Mouse (Mus musculus) heart, embryonic 15.5 days (tissue): ENCODE results near the gene Cstad. TPM values are rescaled to one million over a fixed set of nuclear protein-coding genes. Genes with fewer than 3 reads are reported as not detected.

ENCODE experiments used
- ATAC-seq: fragments of 200-750 bp; cut with Nextera tagmentation; replicated peaks from 2 replicates; pipeline ENCODE4 v1.8.0; 2017; ENCODE audit warnings: low read depth, moderate TSS enrichment; ENCODE audit not compliant: insufficient number of reproducible peaks, insufficient read depth, low FRiP score
- H3K27ac ChIP-seq: fragments of 300-500 bp; sonication (generic); 2 replicates; pipeline ENCODE4 v1.5.1; 2015; ENCODE audit warnings: mild to moderate bottlenecking, inconsistent platforms
- H3K27me3 ChIP-seq: fragments of 300-500 bp; sonication (generic); 2 replicates; pipeline ENCODE4 v1.6.1; 2015; ENCODE audit warnings: inconsistent platforms
- H3K36me3 ChIP-seq: fragments of 300-500 bp; sonication (generic); 2 replicates; pipeline ENCODE4 v1.6.1; 2015; ENCODE audit warnings: mild to moderate bottlenecking, inconsistent platforms
- H3K4me1 ChIP-seq: fragments of 300-500 bp; sonication (generic); replicated peaks from 2 replicates; pipeline ENCODE4 v1.6.1; 2015; ENCODE audit warnings: inconsistent platforms
- H3K4me2 ChIP-seq: fragments of 300-500 bp; sonication (generic); 2 replicates; pipeline ENCODE4 v1.6.1; 2015; ENCODE audit warnings: inconsistent platforms, mild to moderate bottlenecking, moderate library complexity
- H3K4me3 ChIP-seq: fragments of 300-500 bp; sonication (generic); 2 replicates; pipeline ENCODE4 v1.5.1; 2015; ENCODE audit warnings: mild to moderate bottlenecking, inconsistent platforms
- H3K9ac ChIP-seq: fragments of 300-500 bp; sonication (generic); 2 replicates; pipeline ENCODE4 v1.6.1; 2015; ENCODE audit warnings: mild to moderate bottlenecking, inconsistent platforms
- H3K9me3 ChIP-seq: fragments of 300-500 bp; sonication (generic); replicated peaks from 2 replicates; pipeline ENCODE4 v1.6.1; 2016; ENCODE audit warnings: inconsistent platforms
- WGBS: fragments of 180-500 bp; shearing (Covaris S2); methylation state at CpG from one replicate; pipeline ENCODE4 v1.1.7; 2015; ENCODE audit warnings: mixed read lengths; 5-methylcytosine and 5-hydroxymethylcytosine counted together
- polyA plus RNA-seq: library from polyadenylated mRNA; unstranded; fragments of >200 nt; fragmentation: Nextera tagmentation; extraction: Ambion mirVana; gene quantifications from 2 replicates; pipeline ENCODE4 v1.2.1, GENCODE M21; 2015

Cstad gene
- polyA plus RNA-seq, 1 experiment from 2014 or later = 1.5 TPM

- no peaks in the 10 kb centered on the region for H3K36me3 ChIP-seq
- H3K9me3 ChIP-seq = no peaks in the 10 kb centered on the region
- H3K4me1 ChIP-seq = peaks cover 49% of the 10 kb centered on the region
- H3K4me3 ChIP-seq = peak overlapping the region; percentile 27
- no peaks in the 10 kb centered on the region for H3K27me3 ChIP-seq
- 13% methylated on average over 13 of the region's 13 CpGs for WGBS
- peak overlapping the region; percentile 54 for H3K4me2 ChIP-seq
- ATAC-seq = peak; percentile 57
- no peak overlapping the region; the same call in 1 of the 2 replicates for H3K9ac ChIP-seq
- H3K27ac ChIP-seq = peak overlapping the region; percentile 93
These were observed 57.8 kb downstream of the Cstad start for GRCm38 (mm10) chr2:30652581-30653037.

DNA sequence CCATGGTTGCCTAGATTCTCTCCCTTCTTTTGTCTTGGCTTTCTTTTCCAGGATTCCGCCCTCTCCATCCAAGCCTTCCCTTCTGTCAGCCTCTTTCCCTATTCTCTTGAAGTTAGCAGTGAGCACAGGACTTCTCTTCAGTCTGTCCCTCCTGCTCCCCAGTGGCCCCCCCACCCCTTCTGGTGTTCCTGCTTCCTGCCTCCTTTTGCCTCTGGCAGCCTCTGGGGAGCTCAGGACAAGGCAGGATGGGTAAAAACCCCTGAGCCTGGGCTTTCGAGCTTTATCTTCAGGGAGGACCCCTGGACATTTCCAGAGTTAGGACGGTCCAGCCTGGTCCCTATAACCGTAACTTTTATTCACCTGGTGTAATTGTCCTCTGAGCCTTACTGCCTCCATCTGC is 58.2 kb downstream of the Cstad start:
- no peaks in the 10 kb centered on the region for H3K9me3 ChIP-seq
- H3K36me3 ChIP-seq = no peaks in the 10 kb centered on the region
- H3K9ac ChIP-seq = no peak overlapping the region; the same call in 1 of the 2 replicates
- H3K4me3 ChIP-seq = peak overlapping the region; percentile 27
- no peaks in the 10 kb centered on the region for H3K27me3 ChIP-seq
- ATAC-seq = no peak
- WGBS = 56% methylated on average over 4 of the region's 4 CpGs
- peak overlapping the region; percentile 93 for H3K27ac ChIP-seq
- peak overlapping the region; percentile 54 for H3K4me2 ChIP-seq
- peaks cover 49% of the 10 kb centered on the region for H3K4me1 ChIP-seq

DNA sequence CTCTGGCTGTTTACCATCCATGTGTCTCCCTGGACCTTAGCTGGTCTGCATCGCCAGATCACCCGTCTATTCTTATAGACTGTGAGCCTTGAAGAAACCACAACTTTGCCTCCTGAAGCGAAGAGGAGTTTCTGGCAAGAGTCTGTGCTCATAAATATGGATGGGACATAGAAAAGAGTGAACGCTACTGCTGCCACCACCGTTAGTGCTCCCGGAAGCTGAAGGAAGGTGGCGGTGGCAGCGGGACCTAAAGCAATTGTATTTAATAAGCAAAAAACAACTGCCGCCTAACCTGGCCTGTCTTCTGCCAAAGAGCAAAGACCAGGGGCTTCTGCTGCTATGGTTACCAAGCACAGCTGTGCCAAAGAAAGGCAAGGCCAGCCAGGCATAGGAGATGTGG is 59.3 kb downstream of the Cstad start:
- H3K4me2 ChIP-seq = no peak overlapping the region
- no peaks in the 10 kb centered on the region for H3K9me3 ChIP-seq
- no peak for ATAC-seq
- H3K27me3 ChIP-seq = no peaks in the 10 kb centered on the region
- no peak overlapping the region for H3K4me3 ChIP-seq
- no peak overlapping the region for H3K27ac ChIP-seq
- peaks cover 54% of the 10 kb centered on the region for H3K4me1 ChIP-seq
- H3K9ac ChIP-seq = no peak overlapping the region
- 91% methylated on average over 9 of the region's 9 CpGs for WGBS
- H3K36me3 ChIP-seq = no peaks in the 10 kb centered on the region

DNA sequence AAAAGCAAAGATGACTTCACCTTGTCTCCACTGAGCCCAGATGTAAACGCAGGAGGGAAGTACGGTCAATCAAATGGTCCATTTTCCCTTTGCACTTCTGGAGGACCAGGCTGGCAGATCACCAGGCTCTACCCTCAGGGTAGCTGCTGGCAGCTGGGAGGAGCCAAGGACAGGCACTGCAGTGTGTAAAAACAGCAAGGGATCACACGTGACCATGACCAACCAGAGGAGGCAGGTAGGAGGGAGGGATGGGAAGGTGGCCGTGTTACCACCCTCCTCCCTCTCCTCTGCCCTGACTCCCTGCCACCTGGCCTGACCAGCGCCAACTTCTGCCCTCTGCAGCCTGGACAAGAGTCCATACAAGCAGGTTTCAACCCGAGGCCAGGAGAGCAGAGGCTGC is 59.7 kb downstream of the Cstad start:
- H3K4me2 ChIP-seq = no peak overlapping the region
- 76% methylated on average over 6 of the region's 6 CpGs for WGBS
- ATAC-seq = no peak
- no peaks in the 10 kb centered on the region for H3K9me3 ChIP-seq
- no peak overlapping the region for H3K9ac ChIP-seq
- no peak overlapping the region for H3K4me3 ChIP-seq
- H3K36me3 ChIP-seq = no peaks in the 10 kb centered on the region
- no peaks in the 10 kb centered on the region for H3K27me3 ChIP-seq
- H3K4me1 ChIP-seq = peaks cover 59% of the 10 kb centered on the region
- H3K27ac ChIP-seq = no peak overlapping the region

- no peak for ATAC-seq
- no peak overlapping the region for H3K4me2 ChIP-seq
- no peaks in the 10 kb centered on the region for H3K36me3 ChIP-seq
- 73% methylated on average over 5 of the region's 5 CpGs for WGBS
- H3K9ac ChIP-seq = no peak overlapping the region
- H3K9me3 ChIP-seq = no peaks in the 10 kb centered on the region
- H3K27ac ChIP-seq = no peak overlapping the region
- H3K4me3 ChIP-seq = no peak overlapping the region
- H3K4me1 ChIP-seq = peaks cover 70% of the 10 kb centered on the region
- H3K27me3 ChIP-seq = no peaks in the 10 kb centered on the region
These were observed 60.9 kb downstream of the Cstad start for GRCm38 (mm10) chr2:30655746-30656145.

DNA sequence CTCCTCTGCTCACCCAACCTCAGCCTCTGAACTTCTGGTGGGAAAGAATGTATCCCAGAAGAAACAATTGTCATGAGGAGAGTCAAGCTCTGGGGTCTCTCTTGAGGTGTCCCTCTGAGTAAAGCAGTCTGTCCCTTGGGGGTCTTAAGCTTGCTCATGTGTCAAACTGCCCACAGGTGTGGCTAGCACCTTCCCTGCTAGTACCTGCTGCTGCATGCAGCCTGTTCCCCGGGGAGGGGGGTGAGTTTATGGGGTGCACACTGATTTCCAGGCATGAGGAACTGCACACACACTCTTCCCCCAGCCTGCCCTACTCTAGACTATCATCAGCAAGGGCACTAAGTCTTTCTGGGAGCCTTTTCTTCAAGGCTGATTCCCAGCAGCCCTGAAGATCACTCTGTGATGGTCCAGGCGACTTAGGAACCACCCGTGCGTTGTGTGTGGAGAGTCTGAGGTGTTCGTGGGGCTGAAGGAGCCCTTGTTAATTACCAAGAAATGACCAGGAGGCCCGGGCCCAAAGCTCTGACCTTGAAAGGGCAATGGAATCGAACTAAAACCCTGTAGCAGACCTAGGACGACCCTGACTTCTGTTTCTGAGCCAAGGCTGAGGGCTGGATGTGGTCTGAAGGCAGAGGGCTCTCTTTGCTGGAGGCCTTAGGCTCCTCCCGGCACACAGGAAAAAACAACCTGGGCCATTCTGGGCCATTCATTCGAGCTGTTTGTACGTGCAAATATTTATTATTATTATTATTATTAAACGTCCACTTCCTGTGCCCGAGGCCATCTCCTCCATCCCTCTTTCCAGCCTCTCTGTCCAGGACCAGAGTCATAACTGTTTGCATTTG is 62.1 kb downstream of the Cstad start:
- Histone ChIP-seq H3K4me3 (no peak overlapping the region), H3K36me3 (no peaks in the 10 kb centered on the region), H3K9me3 (no peaks in the 10 kb centered on the region), H3K27me3 (no peaks in the 10 kb centered on the region), H3K4me2 (no peak overlapping the region), H3K27ac (peak overlapping the region; percentile 93), H3K4me1 (peaks cover 60% of the 10 kb centered on the region), H3K9ac (peak overlapping the region; percentile 59; the same call in 1 of the 2 replicates)
- 54% methylated on average over 13 of the region's 13 CpGs for WGBS
- no peak for ATAC-seq

- Histone ChIP-seq H3K9ac (peak overlapping the region; percentile 59), H3K36me3 (no peaks in the 10 kb centered on the region), H3K4me3 (peak overlapping the region; percentile 47), H3K4me1 (peaks cover 51% of the 10 kb centered on the region), H3K27me3 (no peaks in the 10 kb centered on the region), H3K4me2 (peak overlapping the region; percentile 77), H3K9me3 (no peaks in the 10 kb centered on the region), H3K27ac (peak overlapping the region; percentile 93)
- 3% methylated on average over 42 of the region's 42 CpGs for WGBS
- 0 out of 2 replicates have a peak, but pooled peaks have one; percentile 0 for ATAC-seq
These were observed 63.0 kb downstream of the Cstad start for GRCm38 (mm10) chr2:30657674-30658479.

DNA sequence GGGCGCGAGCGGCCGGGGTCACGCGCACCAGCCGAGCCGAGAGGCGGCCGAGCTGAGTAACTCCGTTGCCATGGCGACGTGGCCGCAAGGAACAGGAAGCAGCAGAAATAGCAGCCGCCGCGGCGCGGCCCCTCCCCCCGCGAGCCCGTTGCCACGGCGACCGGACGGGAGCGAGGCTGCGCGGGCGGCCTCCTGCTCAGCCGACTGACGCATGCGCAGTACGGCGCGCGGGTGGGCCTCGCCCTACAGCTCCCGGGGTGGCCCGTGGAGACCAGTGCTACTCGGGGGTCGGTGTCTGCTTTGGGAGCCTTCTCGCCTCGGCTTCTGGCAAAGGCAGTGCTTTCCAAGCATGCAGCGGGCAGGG is 63.6 kb downstream of the Cstad start:
- H3K4me2 ChIP-seq = peak overlapping the region; percentile 77
- H3K9me3 ChIP-seq = no peaks in the 10 kb centered on the region
- H3K4me1 ChIP-seq = peaks cover 45% of the 10 kb centered on the region
- whole genome bisulfite sequencing = under 1% methylated on average over 43 of the region's 45 CpGs
- H3K27me3 ChIP-seq = no peaks in the 10 kb centered on the region
- peak; percentile 80 for ATAC-seq
- no peaks in the 10 kb centered on the region for H3K36me3 ChIP-seq
- peak overlapping the region; percentile 93 for H3K27ac ChIP-seq
- H3K9ac ChIP-seq = peak overlapping the region; percentile 64
- H3K4me3 ChIP-seq = peak overlapping the region; percentile 47

Other genes with a start within 250 kb of the Cstad start
- 105 and 140 TPM in 2 replicates for gene Sh3glb2, start 235.7 kb upstream of the Cstad start, polyA plus RNA-seq
- gene Miga2, start 230.8 kb upstream of the Cstad start, polyA plus RNA-seq = 32.6 and 35.5 TPM in 2 replicates
- gene Dolpp1, start 202.8 kb upstream of the Cstad start, polyA plus RNA-seq = 19.5 and 25.2 TPM in 2 replicates
- 108 and 109 TPM in 2 replicates for gene Crat, start 179.2 kb upstream of the Cstad start, polyA plus RNA-seq
- 102 and 119 TPM in 2 replicates for gene Ptpa, start 179.0 kb upstream of the Cstad start, polyA plus RNA-seq
- gene Ier5l, start 120.8 kb upstream of the Cstad start, polyA plus RNA-seq = 1.7 and 2.0 TPM in 2 replicates
- 2.1 and 2.6 TPM in 2 replicates for gene 1700001O22Rik, start 208.6 kb downstream of the Cstad start, polyA plus RNA-seq
- gene Ntmt1, start 212.8 kb downstream of the Cstad start, polyA plus RNA-seq = 75.8 and 77.2 TPM in 2 replicates
- 17.2 and 22.4 TPM in 2 replicates for gene Asb6, start 235.3 kb downstream of the Cstad start, polyA plus RNA-seq
- 14.1 and 20.1 TPM in 2 replicates for gene Prrx2, start 239.9 kb downstream of the Cstad start, polyA plus RNA-seq